In the genomic region with DNA sequence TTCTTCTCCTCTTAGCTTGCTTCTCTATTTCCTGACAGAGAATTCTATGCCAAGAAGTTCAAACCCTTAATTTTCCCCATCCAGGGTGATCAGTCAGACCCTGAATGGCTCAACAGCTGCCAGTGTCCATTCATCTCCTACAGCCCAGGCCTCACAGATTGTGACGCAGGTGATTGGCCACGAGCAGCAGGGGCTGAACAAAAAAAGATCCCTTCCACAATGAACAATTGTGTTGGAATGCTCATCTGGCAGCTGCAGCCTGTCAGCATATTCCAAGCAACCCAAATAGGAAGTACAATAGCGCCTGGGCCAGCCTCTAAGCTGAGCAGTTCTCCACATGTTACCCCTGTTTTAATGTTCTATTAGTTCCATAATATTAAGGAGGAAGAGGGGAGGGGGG, we compare ENCODE assay signal across 14 mouse cellular contexts. TPM values are rescaled to one million over a fixed set of nuclear protein-coding genes. Genes with fewer than 3 reads are reported as not detected.
DNase-seq lines count a peak whose midpoint lies in the region; ATAC-seq lines count a peak whose summit lies in the region.
"Had no signal": no experiment of that assay in that cellular context is flagged by ENCODE, and none has a peak within 500 bp of the region (broad histone marks: within the 10 kb centered on the region; RNA-seq: fewer than 3 reads in every experiment).

No protein-coding gene starts in this region.

- no peak overlapping the region for H3K9ac ChIP-seq in midbrain, embryonic 13.5 days (replicated peaks)
- no peak overlapping the region for H3K9ac ChIP-seq in intestine, embryonic 16.5 days (ENCODE audit: low read depth, low read length)
- H3K9ac ChIP-seq: stomach, embryonic 15.5 days had no signal

- no peak for DNase-seq in frontal cortex, postnatal 10 days (ENCODE audit: low spot score in 2 of 2)
- DNase-seq in 3T3-L1 (ENCODE audit: low read depth, low spot score) (peak; percentile 86), adipocyte (ENCODE audit: low spot score) (no peak)
- peak; percentile 61 for DNase-seq in fibroblast of lung, adult 2 months (ENCODE audit: low read depth)
- no peak for DNase-seq in ovary, postnatal 10 days (ENCODE audit: low spot score)
- DNase-seq: B cell, adult 2 months; cerebellum, adult 9-10 months; kidney, postnatal 4 days; liver had no signal

- no peaks in the 10 kb centered on the region for H3K9me3 ChIP-seq in midbrain, embryonic 13.5 days
- H3K9me3 ChIP-seq in intestine, embryonic 16.5 days (ENCODE audit: control insufficient read depth, low read length), result no peaks in the 10 kb centered on the region
- H3K9me3 ChIP-seq: stomach, embryonic 15.5 days had no signal

- no peak overlapping the region for H3K27ac ChIP-seq in midbrain, embryonic 13.5 days
- H3K27ac ChIP-seq in intestine, embryonic 16.5 days (ENCODE audit: low read length), result no peak overlapping the region
- H3K27ac ChIP-seq: stomach, embryonic 15.5 days had no signal

- WGBS in midbrain, embryonic 13.5 days, result 8% methylated on average over 3 of the region's 3 CpGs
- WGBS in intestine, embryonic 16.5 days, result 41% methylated on average over 3 of the region's 3 CpGs

- no peaks in the 10 kb centered on the region for H3K27me3 ChIP-seq in midbrain, embryonic 13.5 days
- no peaks in the 10 kb centered on the region for H3K27me3 ChIP-seq in intestine, embryonic 16.5 days (replicated peaks; ENCODE audit: control insufficient read depth, insufficient read depth, low read length)
- H3K27me3 ChIP-seq: stomach, embryonic 15.5 days had no signal

- ATAC-seq in frontal cortex, adult (ENCODE audit: low TSS enrichment), result peak; percentile 65
- ATAC-seq in midbrain, embryonic 13.5 days, result peak; percentile 48; the same call in 1 of the 2 replicates
- no peak for ATAC-seq in intestine, embryonic 16.5 days

- H3K36me3 ChIP-seq in midbrain, embryonic 13.5 days, result no peaks in the 10 kb centered on the region
- H3K36me3 ChIP-seq in intestine, embryonic 16.5 days (ENCODE audit: control insufficient read depth, insufficient read depth, low read length), result no peaks in the 10 kb centered on the region
- H3K36me3 ChIP-seq: stomach, embryonic 15.5 days had no signal

- 0 out of 2 replicates have a peak, but pooled peaks cover 4% of the 10 kb centered on the region for H3K4me1 ChIP-seq in midbrain, embryonic 13.5 days (replicated peaks)
- no peaks in the 10 kb centered on the region for H3K4me1 ChIP-seq in intestine, embryonic 16.5 days (ENCODE audit: control insufficient read depth, insufficient read depth, low read length)
- H3K4me1 ChIP-seq: stomach, embryonic 15.5 days had no signal

- no peak overlapping the region for H3K4me2 ChIP-seq in midbrain, embryonic 13.5 days (replicated peaks)
- H3K4me2 ChIP-seq in intestine, embryonic 16.5 days (ENCODE audit: low read depth, low read length), result no peak overlapping the region
- H3K4me2 ChIP-seq: stomach, embryonic 15.5 days had no signal

- H3K4me3 ChIP-seq in midbrain, embryonic 13.5 days (replicated peaks), result no peak overlapping the region
- no peak overlapping the region for H3K4me3 ChIP-seq in intestine, embryonic 16.5 days (ENCODE audit: low read length)
- H3K4me3 ChIP-seq: stomach, embryonic 15.5 days had no signal

RNA-seq across cellular contexts. Expression of gene Il17a, which starts 52.7 kb away (rescaled TPM):
- polyA plus RNA-seq in midbrain, embryonic 13.5 days (2015; fragmentation: Nextera tagmentation; extraction: Ambion mirVana), result not detected in 2 replicates
- not detected in 2 replicates for polyA plus RNA-seq in intestine, embryonic 16.5 days (2015; fragmentation: Nextera tagmentation; extraction: Ambion mirVana)
- polyA plus RNA-seq: heart, embryonic 16.5 days; stomach, embryonic 15.5 days had no signal

Comparison
In these comparisons a context has a peak if more than half of its experiments do, and no peak if none do; other contexts are left out.
1. DNase-seq: peak in 3T3-L1 (single experiment) and fibroblast of lung, adult 2 months (single experiment); none in frontal cortex, postnatal 10 days (0 of 2), adipocyte (single experiment) and ovary, postnatal 10 days (single experiment).